Mouse (Mus musculus) heart, embryonic 14.5 days (tissue): ENCODE measurements around the gene Mark4. TPM values are rescaled to one million over a fixed set of nuclear protein-coding genes. Genes with fewer than 3 reads are reported as not detected.
A peak's percentile ranks its signal among the peaks of the same experiment; 100 is the strongest.

Source experiments
- ATAC-seq: fragments of 200-750 bp; cut with Nextera tagmentation; 2 replicates; pipeline ENCODE4 v1.8.0; 2017; ENCODE audit warnings: low read depth, moderate TSS enrichment; ENCODE audit not compliant: insufficient number of reproducible peaks, insufficient read depth, low FRiP score
- H3K27ac ChIP-seq, 2 experiments: fragments of 200-500 bp in 1 of 2; fragments of 300-500 bp in 1 of 2; sonication (generic) in 1 of 2; replicated peaks in 1 of 2; 2 replicates each; pipeline ENCODE4 v1.5.1; 2012 to 2014; ENCODE audit warnings: low read depth in 2 of 2, low read length in 2 of 2, control low read depth in 1 of 2, mild to moderate bottlenecking in 1 of 2, mixed read lengths in 1 of 2; ENCODE audit not compliant: control insufficient read depth in 1 of 2, insufficient read depth in 1 of 2
- H3K27me3 ChIP-seq: fragments of 300-500 bp; sonication (generic); 2 replicates; pipeline ENCODE4 v1.6.1; 2014; ENCODE audit warnings: mild to moderate bottlenecking, low read length, control low read depth; ENCODE audit not compliant: control insufficient read depth, insufficient read depth
- H3K36me3 ChIP-seq: fragments of 300-500 bp; sonication (generic); 2 replicates; pipeline ENCODE4 v1.6.1; 2014; ENCODE audit warnings: mild to moderate bottlenecking, control low read depth, low read length, mixed read lengths; ENCODE audit not compliant: control insufficient read depth, insufficient read depth
- H3K4me1 ChIP-seq, 2 experiments: fragments of 200-500 bp in 1 of 2; fragments of 300-500 bp in 1 of 2; sonication (generic) in 1 of 2; 2 replicates each; pipeline ENCODE4 v1.6.1; 2012 to 2014; ENCODE audit warnings: low read length in 2 of 2, control low read depth in 1 of 2, mixed read lengths in 1 of 2; ENCODE audit not compliant: control insufficient read depth in 2 of 2, insufficient read depth in 2 of 2
- H3K4me2 ChIP-seq: fragments of 300-500 bp; sonication (generic); 2 replicates; pipeline ENCODE4 v1.6.1; 2014; ENCODE audit warnings: mild to moderate bottlenecking, low read length
- H3K4me3 ChIP-seq, 2 experiments: fragments of 200-500 bp in 1 of 2; fragments of 300-500 bp in 1 of 2; sonication (generic) in 1 of 2; 2 replicates each; pipeline ENCODE4 v1.5.1; 2012 to 2014; ENCODE audit warnings: low read length in 2 of 2, mild to moderate bottlenecking in 2 of 2, control low read depth in 1 of 2, low read depth in 1 of 2, moderate library complexity in 1 of 2; ENCODE audit not compliant: control insufficient read depth in 1 of 2, insufficient read depth in 1 of 2
- H3K9ac ChIP-seq: fragments of 300-500 bp; sonication (generic); 2 replicates; pipeline ENCODE4 v1.6.1; 2014; ENCODE audit warnings: mild to moderate bottlenecking, low read length
- H3K9me3 ChIP-seq: fragments of 300-500 bp; sonication (generic); 2 replicates; pipeline ENCODE4 v1.6.1; 2016; ENCODE audit warnings: low read length, control low read depth; ENCODE audit not compliant: control insufficient read depth
- WGBS: fragments of 180-500 bp; shearing (Covaris S2); extraction: QIAGEN DNeasy Blood & Tissue Kit; methylation state at CpG from one replicate; pipeline ENCODE4 v1.1.7; 2014; 5-methylcytosine and 5-hydroxymethylcytosine counted together
- polyA plus RNA-seq: library from polyadenylated mRNA; unstranded; fragments of >200 nt; fragmentation: Nextera tagmentation; extraction: Ambion mirVana; gene quantifications from 2 replicates; pipeline ENCODE4 v1.2.1, GENCODE M21; 2014

Gene Mark4
- polyA plus RNA-seq, 1 experiment from 2014 or later = 10.5 TPM

- no peak overlapping the region for H3K4me3 ChIP-seq
- no peaks in the 10 kb centered on the region for H3K9me3 ChIP-seq
- no peaks in the 10 kb centered on the region for H3K36me3 ChIP-seq
- ATAC-seq = no peak
- H3K9ac ChIP-seq = no peak overlapping the region
- H3K27me3 ChIP-seq = peaks cover 31% of the 10 kb centered on the region
- 70% methylated on average over 1 of the region's 1 CpGs for WGBS
- H3K27ac ChIP-seq = no peak overlapping the region
- no peak overlapping the region for H3K4me2 ChIP-seq
- H3K4me1 ChIP-seq = peaks cover 0 to 4% of the 10 kb centered on the region in 2 experiments; a peak in 1 of 4 replicates
These were observed 26.9 kb upstream of the Mark4 start for GRCm38 (mm10) chr7:19485488-19485887.

- H3K4me2 ChIP-seq = no peak overlapping the region
These were observed 24.7 kb upstream of the Mark4 start for GRCm38 (mm10) chr7:19483281-19483680.

GRCm38 (mm10) chr7:19477624-19478384, 19.2 kb upstream of the Mark4 start:
- Histone ChIP-seq H3K4me1 (peaks cover 4 to 5% of the 10 kb centered on the region in 2 experiments; a peak in 3 of 4 replicates), H3K27me3 (peaks cover 24% of the 10 kb centered on the region), H3K9me3 (no peaks in the 10 kb centered on the region), H3K4me3 (no peak overlapping the region), H3K9ac (no peak overlapping the region), H3K4me2 (no peak overlapping the region), H3K36me3 (no peaks in the 10 kb centered on the region), H3K27ac (no peak overlapping the region; a peak in 1 of 4 replicates)
- ATAC-seq = no peak
- WGBS = 20% methylated on average over 13 of the region's 14 CpGs

More at GRCm38 (mm10) chr7:19483281-19483680, 24.7 kb upstream of the Mark4 start:
- Histone ChIP-seq H3K9me3 (no peaks in the 10 kb centered on the region), H3K27ac (no peak overlapping the region), H3K4me1 (no peaks in the 10 kb centered on the region), H3K9ac (no peak overlapping the region), H3K36me3 (no peaks in the 10 kb centered on the region), H3K27me3 (peaks cover 10% of the 10 kb centered on the region), H3K4me3 (no peak overlapping the region)
- ATAC-seq = no peak
- 83% methylated on average over 8 of the region's 8 CpGs for WGBS

- H3K27ac ChIP-seq = no peak overlapping the region; a peak in 1 of 4 replicates
- no peaks in the 10 kb centered on the region for H3K9me3 ChIP-seq
- peaks cover 8% of the 10 kb centered on the region in 2 experiments; a peak in 3 of 4 replicates for H3K4me1 ChIP-seq
- no peak overlapping the region for H3K4me3 ChIP-seq
- WGBS = 45% methylated on average over 2 of the region's 2 CpGs
- no peak overlapping the region for H3K9ac ChIP-seq
- no peak overlapping the region for H3K4me2 ChIP-seq
- no peak for ATAC-seq
- no peaks in the 10 kb centered on the region for H3K36me3 ChIP-seq
- peaks cover 32% of the 10 kb centered on the region for H3K27me3 ChIP-seq
These were observed 18.5 kb upstream of the Mark4 start for GRCm38 (mm10) chr7:19477084-19477483.

- Histone ChIP-seq H3K27ac (peak overlapping the region in 1 of 2 experiments; percentile 57; a peak in 3 of 4 replicates), H3K4me2 (peak overlapping the region; percentile 92), H3K4me3 (peak overlapping the region; percentile 55 to 75), H3K27me3 (peaks cover 57% of the 10 kb centered on the region), H3K4me1 (peaks cover 8% of the 10 kb centered on the region in 2 experiments; a peak in 3 of 4 replicates), H3K9me3 (no peaks in the 10 kb centered on the region), H3K9ac (peak overlapping the region; percentile 78), H3K36me3 (no peaks in the 10 kb centered on the region)
- ATAC-seq = peak; percentile 73
- WGBS = 1% methylated on average over 78 of the region's 89 CpGs
These were observed 15.3 kb upstream of the Mark4 start for GRCm38 (mm10) chr7:19473875-19474443.

- peaks cover 55% of the 10 kb centered on the region for H3K27me3 ChIP-seq
- H3K4me2 ChIP-seq = no peak overlapping the region
- no peak for ATAC-seq
- H3K9ac ChIP-seq = no peak overlapping the region
- H3K9me3 ChIP-seq = no peaks in the 10 kb centered on the region
- H3K4me1 ChIP-seq = peaks cover 3 to 8% of the 10 kb centered on the region in 2 experiments; a peak in 3 of 4 replicates
- H3K4me3 ChIP-seq = no peak overlapping the region
- 16% methylated on average over 4 of the region's 4 CpGs for WGBS
- H3K27ac ChIP-seq = no peak overlapping the region
- no peaks in the 10 kb centered on the region for H3K36me3 ChIP-seq
These were observed 13.8 kb upstream of the Mark4 start for GRCm38 (mm10) chr7:19472403-19472802.

- no peak for ATAC-seq
- Histone ChIP-seq H3K9me3 (no peaks in the 10 kb centered on the region), H3K27me3 (peaks cover 59% of the 10 kb centered on the region), H3K27ac (no peak overlapping the region), H3K4me2 (no peak overlapping the region), H3K9ac (no peak overlapping the region), H3K4me1 (peaks cover 5 to 9% of the 10 kb centered on the region in 2 experiments; a peak in 3 of 4 replicates), H3K36me3 (no peaks in the 10 kb centered on the region), H3K4me3 (no peak overlapping the region)
- WGBS = 20% methylated on average over 14 of the region's 14 CpGs
These were observed 11.7 kb upstream of the Mark4 start for GRCm38 (mm10) chr7:19470308-19470707.
